ENCODE assay signal across 11 mouse cellular contexts in the genomic region with DNA sequence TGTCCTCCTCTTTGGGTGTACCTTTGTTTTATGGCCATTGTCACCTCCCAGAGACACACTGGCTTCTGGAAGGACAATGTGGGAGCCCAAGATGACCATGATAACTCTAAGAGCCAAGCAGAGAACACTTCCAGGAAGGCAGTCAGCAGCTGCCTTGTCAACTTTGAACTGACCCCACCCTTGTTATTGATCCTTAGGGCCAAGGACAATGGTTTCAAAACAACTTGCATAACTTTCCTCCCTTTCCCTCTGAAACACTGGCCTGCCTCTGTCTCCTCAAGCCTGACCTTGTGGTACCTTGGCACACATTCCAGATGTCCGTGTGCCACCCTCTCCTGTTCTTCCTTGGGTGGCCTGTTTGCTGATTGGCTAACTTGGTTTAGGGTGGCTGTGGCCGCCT.
DNase-seq lines count a peak whose midpoint lies in the region; ATAC-seq and TF ChIP-seq lines count a peak whose summit lies in the region.
"Had no signal": no experiment of that assay in that cellular context is flagged by ENCODE, and none has a peak within 500 bp of the region (broad histone marks: within the 10 kb centered on the region; RNA-seq: fewer than 3 reads in every experiment).

No protein-coding gene starts in this region.

- H3K4me1 ChIP-seq in kidney, postnatal 0 days (replicated peaks; ENCODE audit: insufficient read depth, low read length) = no peaks in the 10 kb centered on the region
- peaks cover 31% of the 10 kb centered on the region for H3K4me1 ChIP-seq in heart, embryonic 10.5 days
- H3K4me1 ChIP-seq in cerebellum, adult 2 months (ENCODE audit: control insufficient read depth, insufficient read depth, low read length) = peaks cover 5% of the 10 kb centered on the region

- no peaks in the 10 kb centered on the region for H3K27me3 ChIP-seq in kidney, postnatal 0 days (ENCODE audit: insufficient read depth, low read length)
- no peaks in the 10 kb centered on the region for H3K27me3 ChIP-seq in heart, embryonic 10.5 days (ENCODE audit: insufficient read depth, poor library complexity, severe bottlenecking)
- H3K27me3 ChIP-seq in cerebellum, adult 2 months (ENCODE audit: control insufficient read depth, insufficient read depth, low read length) = no peaks in the 10 kb centered on the region
- H3K27me3 ChIP-seq: kidney, embryonic 15.5 days; Patski had no signal

- H3K36me3 ChIP-seq in kidney, postnatal 0 days (ENCODE audit: insufficient read depth, low read length) = no peaks in the 10 kb centered on the region
- H3K36me3 ChIP-seq in heart, embryonic 10.5 days = no peaks in the 10 kb centered on the region
- H3K36me3 ChIP-seq: kidney, embryonic 15.5 days had no signal

- no peak overlapping the region for H3K9ac ChIP-seq in kidney, postnatal 0 days (ENCODE audit: low read depth, low read length)
- H3K9ac ChIP-seq: kidney, embryonic 15.5 days had no signal

- no peak for TF ChIP-seq CTCF in kidney, postnatal 0 days (IDR thresholded peaks at IDR 0.05; ENCODE audit: low read depth)
- TF ChIP-seq CTCF in cerebellum, adult 2 months (IDR thresholded peaks at IDR 0.05; ENCODE audit: borderline replicate concordance, insufficient read depth, low read depth, low read length) = no peak

- H3K27ac ChIP-seq in kidney, postnatal 0 days = 0 out of 2 replicates have a peak overlapping the region, but pooled peaks have one; percentile 1
- H3K27ac ChIP-seq in heart, embryonic 10.5 days = peak overlapping the region; percentile 75
- no peak overlapping the region for H3K27ac ChIP-seq in cerebellum, adult 2 months (ENCODE audit: insufficient read depth, low read length)

- no peaks in the 10 kb centered on the region for H3K9me3 ChIP-seq in kidney, postnatal 0 days (replicated peaks; ENCODE audit: low read length)
- H3K9me3 ChIP-seq in heart, embryonic 10.5 days = no peaks in the 10 kb centered on the region
- H3K9me3 ChIP-seq: kidney, embryonic 15.5 days had no signal

- ATAC-seq in kidney, postnatal 0 days (replicated peaks; ENCODE audit: low FRiP score, low read depth) = no peak

- no peak for TF ChIP-seq POLR2A in cerebellum, adult 2 months (IDR thresholded peaks at IDR 0.05; ENCODE audit: borderline replicate concordance, insufficient read depth, low read length)

- H3K4me3 ChIP-seq in kidney, postnatal 0 days (replicated peaks; ENCODE audit: low read depth, low read length) = no peak overlapping the region
- no peak overlapping the region for H3K4me3 ChIP-seq in heart, embryonic 10.5 days
- H3K4me3 ChIP-seq in cerebellum, adult 2 months (replicated peaks; ENCODE audit: insufficient read depth, low read depth, low read length) = no peak overlapping the region
- H3K4me3 ChIP-seq: kidney, embryonic 15.5 days had no signal

- H3K4me2 ChIP-seq in kidney, postnatal 0 days (ENCODE audit: low read length) = no peak overlapping the region

- no peak for DNase-seq in kidney, postnatal 0 days (ENCODE audit: low spot score)
- no peak for DNase-seq in kidney, postnatal 36 days
- peak; percentile 22 for DNase-seq in adrenal gland, postnatal 10 days
- DNase-seq in heart, embryonic 10.5 days (ENCODE audit: low spot score) = peak; percentile 63
- peak; percentile 26 for DNase-seq in lung, postnatal 25 days (ENCODE audit: low spot score)
- no peak for DNase-seq in cerebellum, adult 2 months
- DNase-seq in cerebellum, adult 8-10 months = no peak
- DNase-seq in urinary bladder, postnatal 10 days (ENCODE audit: low spot score) = no peak
- DNase-seq: left cerebral cortex, postnatal 4 days had no signal

- 72% methylated on average over 2 of the region's 2 CpGs for WGBS in kidney, postnatal 0 days
- WGBS in heart, embryonic 10.5 days = 81% methylated on average over 2 of the region's 2 CpGs
- WGBS in cerebellum, adult 2 months = 86% methylated on average over 2 of the region's 2 CpGs

Comparison
In these comparisons a context has a peak if more than half of its experiments do, and no peak if none do; other contexts are left out.
1. DNase-seq: peak in adrenal gland, postnatal 10 days (single experiment), heart, embryonic 10.5 days (single experiment) and lung, postnatal 25 days (single experiment); none in kidney, postnatal 0 days (single experiment), kidney, postnatal 36 days (0 of 2), cerebellum, adult 2 months (0 of 2), cerebellum, adult 8-10 months (single experiment) and urinary bladder, postnatal 10 days (single experiment).